Mouse (Mus musculus) lung, postnatal 14 days (tissue): ENCODE results near the gene Cog7.

Experiments used
- DNase-seq: peaks from one replicate; pipeline ENCODE4 v3.0.0; 2021

The Cog7 gene

GRCm38 (mm10) chr7:121981307-121981871 lies at the start of gene Cog7:
Gene Cog7 (minus strand): TSS chr7:121981711.
- DNase-seq: peak; percentile 95

- no peak for DNase-seq
These were observed 40.6 kb upstream of the Cog7 start for GRCm38 (mm10) chr7:122022131-122022530.

- DNase-seq: peak; percentile 88
These were observed 39.3 kb upstream of the Cog7 start, which contains the start of gene Gga2 for GRCm38 (mm10) chr7:122020667-122021354. Gene Gga2 (minus strand): TSS chr7:122021222.

GRCm38 (mm10) chr7:122020273-122020666 lies 38.8 kb upstream of the Cog7 start:
- DNase-seq: peak; percentile 3

- DNase-seq: no peak
These were observed 37.5 kb upstream of the Cog7 start for GRCm38 (mm10) chr7:122018978-122019377.

GRCm38 (mm10) chr7:122018247-122018646 lies 36.7 kb upstream of the Cog7 start:
- DNase-seq: peak; percentile 6

- DNase-seq: no peak
These were observed 34.2 kb upstream of the Cog7 start for GRCm38 (mm10) chr7:122015734-122016133.

GRCm38 (mm10) chr7:122015105-122015504 lies 33.6 kb upstream of the Cog7 start:
- DNase-seq: peak; percentile 4

- no peak for DNase-seq
These were observed 31.4 kb upstream of the Cog7 start for GRCm38 (mm10) chr7:122012949-122013348.

- DNase-seq: no peak
These were observed 30.9 kb upstream of the Cog7 start for GRCm38 (mm10) chr7:122012370-122012769.

- DNase-seq: no peak
These were observed 18.9 kb upstream of the Cog7 start for GRCm38 (mm10) chr7:122000396-122000795.

GRCm38 (mm10) chr7:121995961-121996360 lies 14.4 kb upstream of the Cog7 start:
- DNase-seq: no peak

GRCm38 (mm10) chr7:121975031-121975430 lies 6.5 kb downstream of the Cog7 start:
- DNase-seq: peak; percentile 70

GRCm38 (mm10) chr7:121971698-121972097 lies 9.8 kb downstream of the Cog7 start:
- no peak for DNase-seq

GRCm38 (mm10) chr7:121970250-121970649 lies 11.3 kb downstream of the Cog7 start:
- DNase-seq: no peak

GRCm38 (mm10) chr7:121968816-121969215 lies 12.7 kb downstream of the Cog7 start:
- DNase-seq: no peak

GRCm38 (mm10) chr7:121968242-121968641 lies 13.3 kb downstream of the Cog7 start:
- DNase-seq: no peak

GRCm38 (mm10) chr7:121966169-121966568 lies 15.3 kb downstream of the Cog7 start:
- DNase-seq: no peak

GRCm38 (mm10) chr7:121963883-121964398 lies 17.6 kb downstream of the Cog7 start:
- DNase-seq: peak; percentile 64

- no peak for DNase-seq
These were observed 18.9 kb downstream of the Cog7 start for GRCm38 (mm10) chr7:121962571-121962959.

GRCm38 (mm10) chr7:121961913-121962570 lies 19.5 kb downstream of the Cog7 start:
- DNase-seq: no peak

GRCm38 (mm10) chr7:121955802-121956201 lies 25.7 kb downstream of the Cog7 start:
- DNase-seq: no peak

GRCm38 (mm10) chr7:121954891-121955669 lies 26.4 kb downstream of the Cog7 start:
- no peak for DNase-seq
